28 mouse cellular contexts compared by ENCODE assay signal in the genomic region with DNA sequence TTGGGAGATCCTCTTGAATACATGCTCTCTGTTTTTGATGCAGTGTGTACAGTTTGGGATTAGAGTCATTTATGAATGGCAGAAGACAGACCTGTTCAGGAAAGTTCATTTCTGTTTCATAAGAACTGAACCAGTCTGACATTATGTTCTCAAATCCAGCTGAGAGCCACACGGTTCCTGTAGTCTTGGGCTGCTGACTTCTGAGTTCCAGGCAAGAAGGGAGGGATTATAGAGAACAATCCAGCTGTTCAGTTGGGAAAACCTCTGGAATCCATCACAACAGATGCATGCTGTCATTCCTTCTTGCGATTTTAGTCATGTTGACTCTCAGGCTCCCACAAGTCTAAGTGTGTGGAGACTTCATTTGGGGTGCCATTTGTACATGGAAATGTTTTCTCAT.
DNase-seq lines count a peak whose midpoint lies in the region; ATAC-seq and TF ChIP-seq lines count a peak whose summit lies in the region.
"Had no signal": no experiment of that assay in that cellular context is flagged by ENCODE, and none has a peak within 500 bp of the region (broad histone marks: within the 10 kb centered on the region; RNA-seq: fewer than 3 reads in every experiment).

No protein-coding gene starts in this region.

- TF ChIP-seq CTCF in kidney, postnatal 0 days (IDR thresholded peaks at IDR 0.05; ENCODE audit: low read depth) = no peak
- TF ChIP-seq CTCF in kidney, adult 2 months (conservative IDR thresholded peaks at IDR 0.05; ENCODE audit: insufficient read depth, insufficient read length, low read depth, low read length) = no peak

- H3K4me3 ChIP-seq in heart, embryonic 10.5 days = no peak overlapping the region
- no peak overlapping the region for H3K4me3 ChIP-seq in kidney, postnatal 0 days (replicated peaks; ENCODE audit: low read depth, low read length)
- H3K4me3 ChIP-seq in kidney, adult 2 months (ENCODE audit: insufficient read depth, low read depth, low read length) = no peak overlapping the region
- H3K4me3 ChIP-seq: forebrain, embryonic 10.5 days; forebrain, embryonic 13.5 days; heart, embryonic 15.5 days; hindbrain, embryonic 13.5 days had no signal

- H3K4me1 ChIP-seq in heart, embryonic 10.5 days = no peaks in the 10 kb centered on the region
- no peaks in the 10 kb centered on the region for H3K4me1 ChIP-seq in kidney, postnatal 0 days (replicated peaks; ENCODE audit: insufficient read depth, low read length)
- no peaks in the 10 kb centered on the region for H3K4me1 ChIP-seq in kidney, adult 2 months (ENCODE audit: control insufficient read depth, insufficient read depth, low read length)
- H3K4me1 ChIP-seq: forebrain, embryonic 10.5 days; forebrain, embryonic 13.5 days; heart, embryonic 15.5 days; hindbrain, embryonic 13.5 days had no signal

- no peaks in the 10 kb centered on the region for H3K36me3 ChIP-seq in heart, embryonic 10.5 days
- H3K36me3 ChIP-seq in kidney, postnatal 0 days (ENCODE audit: insufficient read depth, low read length) = no peaks in the 10 kb centered on the region
- H3K36me3 ChIP-seq in kidney, adult 2 months (ENCODE audit: control insufficient read depth, insufficient read depth, low read length) = no peaks in the 10 kb centered on the region
- H3K36me3 ChIP-seq: forebrain, embryonic 10.5 days; G1E; heart, embryonic 15.5 days; hindbrain, embryonic 13.5 days had no signal

- intact Hi-C loops in heart, postnatal 36 days (cut with DNase I) = no loop called here
- intact Hi-C loops in heart, postnatal 10 days (cut with DNase I) = no loop called here

- no peaks in the 10 kb centered on the region for H3K9me3 ChIP-seq in heart, embryonic 10.5 days
- H3K9me3 ChIP-seq in kidney, postnatal 0 days (replicated peaks; ENCODE audit: low read length) = no peaks in the 10 kb centered on the region
- H3K9me3 ChIP-seq: forebrain, embryonic 10.5 days; forebrain, embryonic 13.5 days; heart, embryonic 15.5 days; hindbrain, embryonic 13.5 days had no signal

- no peak overlapping the region for H3K27ac ChIP-seq in heart, embryonic 10.5 days
- H3K27ac ChIP-seq in kidney, postnatal 0 days = no peak overlapping the region
- H3K27ac ChIP-seq in kidney, adult 2 months (ENCODE audit: insufficient read depth, low read depth, low read length) = no peak overlapping the region
- H3K27ac ChIP-seq: forebrain, embryonic 10.5 days; forebrain, embryonic 13.5 days; heart, embryonic 15.5 days; hindbrain, embryonic 13.5 days; hindbrain, postnatal 0 days had no signal

- TF ChIP-seq POLR2A in kidney, adult 2 months (IDR thresholded peaks at IDR 0.05; ENCODE audit: low read depth, low read length) = no peak

- no peak overlapping the region for H3K4me2 ChIP-seq in kidney, postnatal 0 days (ENCODE audit: low read length)
- H3K4me2 ChIP-seq: forebrain, embryonic 13.5 days; heart, embryonic 15.5 days; hindbrain, embryonic 13.5 days had no signal

- no peak for ATAC-seq in kidney, postnatal 0 days (replicated peaks; ENCODE audit: low FRiP score, low read depth)
- ATAC-seq: forebrain, embryonic 13.5 days; forebrain, embryonic 16.5 days; hindbrain, postnatal 0 days; inflammation-experienced regulatory T-cells, adult 6 months; intestine, embryonic 16.5 days; Patski had no signal

- no peak overlapping the region for H3K9ac ChIP-seq in kidney, postnatal 0 days (ENCODE audit: low read depth, low read length)
- H3K9ac ChIP-seq: forebrain, embryonic 13.5 days; heart, embryonic 15.5 days; hindbrain, embryonic 13.5 days had no signal

- peak; percentile 10 to 20 for DNase-seq in heart, adult 18-20 months
- no peak for DNase-seq in heart, postnatal 36 days
- DNase-seq in heart, postnatal 10 days = peak; percentile 30
- no peak for DNase-seq in heart, embryonic 10.5 days (ENCODE audit: low spot score)
- DNase-seq in kidney, postnatal 0 days (ENCODE audit: low spot score) = peak; percentile 5
- no peak for DNase-seq in kidney, adult 2 months
- DNase-seq in lung, postnatal 10 days = peak; percentile 2
- DNase-seq in lung, postnatal 25 days (ENCODE audit: low spot score) = no peak
- DNase-seq: adrenal gland, postnatal 10 days; adrenal gland, postnatal 36 days; B cell, adult 2 months; cerebellum, adult 18-20 months; cerebellum, adult 9-10 months; cerebellum, postnatal 14 days; gastrocnemius, postnatal 10 days; gastrocnemius, postnatal 36 days; kidney, adult 8-10 months had no signal

- H3K27me3 ChIP-seq in heart, embryonic 10.5 days (ENCODE audit: insufficient read depth, poor library complexity, severe bottlenecking) = no peaks in the 10 kb centered on the region
- H3K27me3 ChIP-seq in kidney, postnatal 0 days (ENCODE audit: insufficient read depth, low read length) = no peaks in the 10 kb centered on the region
- no peaks in the 10 kb centered on the region for H3K27me3 ChIP-seq in kidney, adult 2 months (replicated peaks; ENCODE audit: control insufficient read depth, insufficient read depth, low read length)
- H3K27me3 ChIP-seq: CH12.LX; forebrain, embryonic 13.5 days; heart, embryonic 15.5 days; hindbrain, embryonic 13.5 days; Patski had no signal

- WGBS in heart, embryonic 10.5 days = 67% methylated on average over 2 of the region's 2 CpGs
- 65% methylated on average over 2 of the region's 2 CpGs for WGBS in kidney, postnatal 0 days
- WGBS in kidney, adult 2 months = 66% methylated on average over 2 of the region's 2 CpGs

Comparison
In these comparisons a context has a peak if more than half of its experiments do, and no peak if none do; other contexts are left out.
1. DNase-seq: peak in heart, adult 18-20 months (2 of 2), heart, postnatal 10 days (2 of 2), kidney, postnatal 0 days (single experiment) and lung, postnatal 10 days (single experiment); none in heart, postnatal 36 days (0 of 2), heart, embryonic 10.5 days (single experiment), kidney, adult 2 months (single experiment) and lung, postnatal 25 days (single experiment).